Mouse (Mus musculus) cortical plate, adult 2 months (tissue): ENCODE measurements around the gene Gins1. TPM values are rescaled to one million over a fixed set of nuclear protein-coding genes. Genes with fewer than 3 reads are reported as not detected.

ENCODE experiments used
- H3K27ac ChIP-seq: fragments of 200-500 bp; 2 replicates; pipeline ENCODE4 v1.5.1; 2012; ENCODE audit warnings: low read length, control low read depth, inconsistent platforms; ENCODE audit not compliant: insufficient read depth
- H3K4me1 ChIP-seq: fragments of 200-500 bp; 2 replicates; pipeline ENCODE4 v1.6.1; 2011; ENCODE audit warnings: low read length; ENCODE audit not compliant: control insufficient read depth, insufficient read depth
- H3K4me3 ChIP-seq: fragments of 200-500 bp; 2 replicates; pipeline ENCODE4 v1.5.1; 2011; ENCODE audit warnings: mild to moderate bottlenecking, low read length, control low read depth; ENCODE audit not compliant: insufficient read depth
- CTCF ChIP-seq: fragments of 200-500 bp; IDR thresholded peaks from 2 replicates; pipeline ENCODE4 v1.5.1; 2011; ENCODE audit warnings: mild to moderate bottlenecking, control low read depth, low read length; ENCODE audit not compliant: insufficient read depth; ENCODE audit errors: extremely low read depth
- POLR2A ChIP-seq: fragments of 200-500 bp; IDR thresholded peaks from 2 replicates; pipeline ENCODE4 v1.6.1; 2011; ENCODE audit warnings: mild to moderate bottlenecking, low read length, control low read depth; ENCODE audit not compliant: insufficient read depth; ENCODE audit errors: extremely low read depth
- polyA plus RNA-seq: library from polyadenylated mRNA; depleted of rRNA; stranded (reverse); fragments of >200 nt; gene quantifications from 2 replicates; pipeline ENCODE4 v1.2.3, GENCODE M21; 2012; rRNA removed

Gins1 gene
- 1.6 and 1.9 TPM in 2 replicates for polyA plus RNA-seq

DNA sequence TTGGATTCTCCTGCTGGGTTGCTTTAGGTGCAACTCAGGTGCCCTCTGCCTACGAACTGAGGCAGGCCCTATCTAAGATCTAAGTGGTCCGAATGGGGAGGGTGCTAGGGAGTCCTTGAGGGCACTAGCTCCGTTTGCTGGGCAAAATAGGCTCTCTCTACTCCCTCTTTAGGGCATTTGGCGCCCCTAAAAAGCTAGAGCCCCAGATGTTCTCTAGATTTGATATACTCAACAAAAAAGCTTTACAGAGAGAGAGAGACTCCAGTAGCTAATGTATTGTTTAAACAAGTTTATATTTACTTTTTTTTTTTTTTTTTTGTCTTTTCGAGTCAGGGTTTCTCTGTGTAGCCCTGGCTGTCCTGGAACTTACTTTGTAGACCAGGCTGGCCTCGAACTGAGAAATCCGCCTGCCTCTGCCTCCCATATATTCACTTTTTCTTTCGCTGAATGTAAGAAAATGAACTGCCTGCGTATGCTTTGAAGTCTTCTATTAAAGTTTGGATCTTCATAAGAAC is at the start of gene Gins1:
Gene Gins1 (plus strand): TSS at position 465 of the 515 bp plus-strand sequence.
- Histone ChIP-seq H3K27ac (peak within 1 kb of the TSS; percentile 85), H3K4me3 (peak within 1 kb of the TSS; percentile 72), H3K4me1 (peaks cover 8% of the 10 kb centered on the region; the same call in 1 of the 2 replicates)
- TF ChIP-seq CTCF (no peak), POLR2A (no peak)

- TF ChIP-seq CTCF (no peak), POLR2A (no peak)
- Histone ChIP-seq H3K4me3 (no peak overlapping the region), H3K27ac (no peak overlapping the region), H3K4me1 (peaks cover 3% of the 10 kb centered on the region; the same call in 1 of the 2 replicates)
These were observed 46.3 kb upstream of the Gins1 start for GRCm38 (mm10) chr2:150858724-150859487.

DNA sequence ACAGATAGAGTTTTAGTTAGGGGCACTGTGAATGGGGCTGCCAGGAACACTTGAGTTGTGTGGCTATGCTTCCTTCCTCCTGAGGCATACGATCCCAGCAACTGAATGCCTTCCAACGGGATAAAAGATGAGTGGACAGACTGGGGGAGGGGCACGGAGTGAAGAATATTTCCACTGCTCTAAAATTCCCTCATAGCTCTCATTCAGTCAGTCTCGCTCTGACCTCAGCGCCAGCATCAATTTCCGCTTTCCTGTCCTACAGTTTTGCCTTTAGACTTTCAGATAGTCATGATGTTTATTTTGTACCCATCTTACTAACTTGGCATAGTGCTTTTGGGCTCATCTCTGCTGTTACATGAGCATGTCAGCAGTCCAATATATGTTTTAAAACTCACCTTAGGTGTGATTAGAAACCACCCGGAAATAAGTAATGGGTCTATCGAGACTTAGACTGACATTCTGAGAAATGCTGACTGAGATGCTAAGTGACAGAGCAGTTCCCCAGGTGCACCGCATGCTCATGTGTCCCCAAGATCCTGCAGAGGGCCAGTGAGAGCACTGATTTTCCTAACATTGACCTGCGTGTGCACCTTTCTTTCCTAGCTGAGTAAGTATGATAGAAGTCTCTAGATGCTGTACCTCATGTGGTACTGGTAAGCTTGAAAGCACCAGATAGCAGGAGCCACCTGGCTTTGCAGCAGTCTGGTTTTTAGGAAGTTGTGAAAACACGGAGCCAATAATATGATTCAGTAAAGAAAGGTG is 45.3 kb upstream of the Gins1 start:
- H3K27ac ChIP-seq: no peak overlapping the region
- TF ChIP-seq CTCF (no peak), POLR2A (no peak)
- H3K4me1 ChIP-seq: peaks cover 3% of the 10 kb centered on the region; the same call in 1 of the 2 replicates
- H3K4me3 ChIP-seq: no peak overlapping the region

DNA sequence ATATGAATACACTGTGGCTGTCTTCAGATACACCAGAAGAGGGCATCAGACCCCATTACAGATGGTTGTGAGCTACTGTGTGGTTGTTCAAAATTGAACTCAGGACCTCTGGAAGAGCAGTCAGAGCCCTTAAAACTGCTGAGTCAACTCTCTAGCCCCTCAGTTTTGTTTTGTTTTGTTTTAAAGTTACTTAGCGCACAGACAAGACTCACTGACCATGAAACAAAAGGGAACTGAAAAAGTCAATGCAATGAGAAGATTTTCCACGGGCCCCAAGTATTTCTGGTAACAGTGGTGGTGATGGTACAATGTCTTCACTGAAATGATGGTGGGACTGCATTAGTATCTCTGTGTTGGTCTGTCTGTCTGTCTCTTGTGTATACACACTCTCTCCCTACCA is 44.1 kb upstream of the Gins1 start:
- TF ChIP-seq POLR2A (no peak), CTCF (no peak)
- no peak overlapping the region for H3K27ac ChIP-seq
- peaks cover 3% of the 10 kb centered on the region; the same call in 1 of the 2 replicates for H3K4me1 ChIP-seq
- H3K4me3 ChIP-seq: no peak overlapping the region

DNA sequence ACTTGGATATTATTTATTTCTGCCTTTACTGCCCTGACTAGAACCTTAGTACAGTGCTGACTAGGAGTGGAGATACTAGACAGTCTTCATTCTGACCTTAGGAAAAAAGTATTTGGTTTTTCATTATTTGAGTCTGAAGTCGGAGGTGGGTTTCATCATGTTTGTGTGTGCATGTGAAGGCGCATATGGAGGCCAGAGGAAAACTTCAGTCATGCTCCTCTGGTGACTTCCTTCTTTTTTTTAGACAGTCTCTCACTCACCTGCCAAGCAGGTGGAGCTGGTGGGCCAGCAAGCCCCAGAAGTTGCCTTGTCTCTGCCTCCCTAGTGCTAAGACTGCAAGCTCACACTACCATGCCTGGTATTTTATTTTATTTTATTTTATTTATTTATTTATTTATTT is 38.2 kb upstream of the Gins1 start:
- Histone ChIP-seq H3K4me1 (peaks cover 8% of the 10 kb centered on the region), H3K4me3 (no peak overlapping the region), H3K27ac (no peak overlapping the region)
- TF ChIP-seq CTCF (no peak), POLR2A (no peak)

DNA sequence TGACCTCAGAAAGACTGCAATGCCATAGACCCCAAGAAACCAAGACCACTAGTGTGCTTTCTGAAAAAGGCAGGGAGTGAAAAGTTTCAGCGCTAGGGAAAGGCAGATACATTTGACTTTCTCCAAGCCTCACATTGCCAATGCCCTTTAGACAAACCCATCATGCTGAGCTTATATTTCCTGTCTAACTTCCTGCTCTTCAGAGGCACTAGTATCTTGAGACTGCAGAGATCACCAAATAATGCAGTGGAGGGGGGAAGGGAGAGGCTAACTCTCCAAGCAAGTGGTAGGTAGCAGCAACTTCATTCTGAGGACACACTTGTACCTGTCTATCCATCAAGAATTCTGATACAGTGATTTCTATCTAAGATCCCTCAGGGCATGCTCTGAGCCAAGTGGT is 35.8 kb upstream of the Gins1 start:
- H3K4me1 ChIP-seq: peaks cover 14% of the 10 kb centered on the region
- H3K27ac ChIP-seq: no peak overlapping the region
- no peak overlapping the region for H3K4me3 ChIP-seq
- TF ChIP-seq POLR2A: no peak

GRCm38 (mm10) chr2:150874508-150874907 is 30.7 kb upstream of the Gins1 start:
- H3K4me1 ChIP-seq: peaks cover 19% of the 10 kb centered on the region
- no peak overlapping the region for H3K4me3 ChIP-seq
- no peak for TF ChIP-seq POLR2A
- TF ChIP-seq CTCF: no peak
- H3K27ac ChIP-seq: no peak overlapping the region

GRCm38 (mm10) chr2:150875226-150875625 is 30.0 kb upstream of the Gins1 start:
- no peak for TF ChIP-seq CTCF
- no peak for TF ChIP-seq POLR2A
- Histone ChIP-seq H3K4me1 (peaks cover 13% of the 10 kb centered on the region), H3K27ac (no peak overlapping the region), H3K4me3 (no peak overlapping the region)

DNA sequence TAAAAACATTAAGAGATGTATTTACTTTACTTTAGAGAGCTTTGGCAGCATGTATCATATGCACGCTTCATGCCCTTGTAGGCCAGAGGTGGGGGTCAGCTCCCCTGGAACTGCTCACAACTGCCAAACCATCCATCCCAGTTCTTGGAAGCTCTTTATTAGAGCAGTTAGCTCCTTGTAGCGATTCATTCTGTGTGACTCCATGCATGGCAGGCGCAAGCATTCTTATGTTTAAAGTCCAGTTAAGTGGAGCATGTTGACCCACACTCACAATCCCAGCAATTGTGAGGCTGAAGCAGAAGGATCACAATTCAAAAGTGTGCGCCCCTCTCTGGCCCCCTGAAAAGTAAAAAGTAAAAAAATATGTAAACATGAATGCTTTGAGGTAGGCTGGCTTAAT is 27.6 kb upstream of the Gins1 start:
- no peak for TF ChIP-seq POLR2A
- no peak for TF ChIP-seq CTCF
- H3K4me3 ChIP-seq: no peak overlapping the region

More for the DNA sequence above, 27.6 kb upstream of the Gins1 start:
- no peak overlapping the region for H3K27ac ChIP-seq
- H3K4me1 ChIP-seq: peaks cover 11% of the 10 kb centered on the region
